Mouse (Mus musculus) cerebellum, adult 11 months (tissue): ENCODE results near the gene Gm13277.
"Not testable (repeated sequence)": the region's sequence is repeated elsewhere in the genome, so short reads cannot be mapped to it uniquely, and the experiment has no call there.

Experiments
- DNase-seq: peaks from one replicate; pipeline ENCODE4 v3.0.0; 2022

Gene Gm13277

DNA sequence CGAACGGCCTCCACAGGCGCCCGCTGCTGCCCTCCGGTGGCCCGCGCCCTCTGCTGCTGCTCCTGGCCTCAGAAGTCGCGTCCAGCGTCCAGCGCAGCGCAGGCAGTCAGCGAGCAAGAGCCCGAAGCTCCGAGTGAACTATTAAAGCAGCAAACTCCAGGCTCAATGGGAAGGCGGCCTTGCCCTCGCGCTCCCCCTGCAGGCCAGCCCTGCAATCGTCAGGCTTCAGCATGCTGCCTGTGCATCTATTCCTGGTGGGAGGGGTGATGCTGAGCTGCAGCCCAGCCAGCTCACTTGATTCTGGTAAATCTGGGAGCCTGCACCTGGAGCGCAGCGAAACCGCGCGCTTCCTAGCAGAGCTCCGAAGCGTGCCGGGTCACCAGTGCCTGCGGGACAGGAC, at the start of gene Gm13277:
Gene Gm13277 (plus strand): TSS at position 231 of the 400 bp plus-strand sequence.
- peak; percentile 61 for DNase-seq

DNA sequence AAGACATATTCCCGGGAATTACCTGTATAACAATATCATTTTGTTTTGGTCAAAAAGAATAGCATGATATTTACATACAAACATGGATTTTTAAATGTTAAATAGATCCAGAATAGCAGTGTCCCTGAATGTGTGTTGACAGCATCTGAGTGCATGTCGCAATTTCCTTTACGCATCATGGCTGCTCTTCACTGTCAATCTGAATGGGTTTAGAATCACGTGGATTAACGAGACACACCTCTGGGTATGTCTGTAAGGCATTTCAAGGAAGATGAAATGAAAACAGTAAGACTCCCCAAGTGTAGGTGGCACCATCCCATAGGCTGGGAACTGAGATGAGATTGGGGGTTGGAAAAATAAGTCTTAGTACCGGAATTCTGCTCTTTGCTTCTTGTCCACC, 49.4 kb upstream of the Gm13277 start:
- DNase-seq = no peak

DNA sequence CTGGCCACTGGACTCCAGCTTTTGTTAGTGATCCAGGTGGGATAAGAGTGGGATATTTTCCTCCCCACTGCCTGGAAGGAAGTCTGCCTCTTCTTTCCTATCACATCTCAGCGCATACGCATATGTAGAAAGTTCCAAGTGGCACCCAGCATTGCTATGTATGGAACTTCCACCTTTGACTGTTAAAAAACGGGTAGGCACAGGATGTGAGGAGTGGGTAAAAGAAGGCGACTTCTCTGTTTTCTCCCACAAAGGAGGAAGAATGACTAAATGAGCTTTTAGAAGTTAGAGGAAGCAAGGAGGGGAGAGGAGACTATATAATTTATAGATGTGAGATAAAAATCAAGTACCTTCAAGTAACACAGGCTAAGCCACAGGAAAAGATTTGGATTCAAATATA, 47.0 kb upstream of the Gm13277 start:
- DNase-seq = no peak

DNA sequence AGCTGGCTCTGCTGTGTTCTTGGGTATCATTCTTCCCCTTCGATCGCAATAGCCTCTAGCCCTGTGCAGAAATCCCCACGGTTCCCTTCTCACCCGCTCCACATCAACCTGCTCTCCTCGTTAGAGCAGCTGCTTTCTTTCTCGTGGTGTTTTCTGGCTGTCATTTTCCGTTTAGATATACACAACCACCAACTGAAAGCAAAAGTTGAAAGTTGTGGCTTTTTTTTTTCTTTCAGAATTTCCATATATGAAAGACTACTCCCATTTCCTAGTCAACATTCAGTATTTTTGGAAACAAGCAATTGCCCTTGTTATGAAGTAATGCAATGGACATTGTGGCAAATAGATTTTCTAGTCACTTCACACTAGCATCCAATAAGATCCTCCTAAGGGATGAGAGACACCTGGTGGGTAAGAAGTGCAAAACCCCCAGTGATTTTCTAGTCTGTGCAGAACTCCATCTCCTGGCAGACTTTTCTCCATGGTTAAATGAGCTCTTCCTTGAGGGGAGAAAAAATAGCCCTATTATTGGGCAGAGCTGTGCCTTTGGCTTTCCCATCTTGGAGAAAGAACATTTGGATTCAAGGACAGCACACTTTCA, 45.6 kb upstream of the Gm13277 start:
- DNase-seq = no peak

DNA sequence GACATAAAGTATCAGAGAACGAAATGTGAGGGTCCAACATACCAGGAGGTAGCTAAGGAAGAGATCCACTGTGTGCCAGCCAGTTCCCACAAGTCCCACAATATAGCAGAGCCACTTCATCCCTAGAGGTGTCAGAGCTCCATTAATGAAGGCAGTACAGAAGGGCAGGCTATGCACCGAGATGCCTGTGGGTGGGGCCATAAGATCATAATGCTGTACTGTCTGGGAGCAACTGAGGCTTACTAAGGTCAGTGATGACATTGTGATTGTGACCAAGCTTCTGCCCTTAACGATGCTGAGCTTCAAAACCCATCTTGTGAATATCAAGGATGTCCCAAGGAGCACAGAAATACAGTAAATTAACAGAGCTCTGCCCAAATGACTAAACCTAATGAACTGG, 44.2 kb upstream of the Gm13277 start:
- no peak for DNase-seq

DNA sequence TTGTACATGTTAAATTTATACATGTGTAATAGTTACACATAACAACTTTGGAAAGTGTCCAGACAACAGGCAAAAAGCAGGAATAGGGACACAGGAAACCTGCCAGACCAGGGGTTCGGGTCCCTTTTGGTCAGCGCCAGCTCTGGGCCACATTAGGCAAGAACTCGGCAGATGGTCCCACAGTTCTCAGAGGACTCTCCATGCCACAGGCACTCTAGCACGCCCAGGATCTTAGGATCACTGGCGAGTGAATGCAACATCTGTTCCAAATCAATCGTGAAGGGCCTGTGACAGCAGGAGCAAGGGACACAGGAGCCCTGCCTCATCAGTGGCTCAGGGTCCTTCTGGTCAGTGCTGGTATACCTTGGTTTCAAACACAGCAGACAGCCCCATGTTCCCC, 38.5 kb upstream of the Gm13277 start:
- DNase-seq = no peak

DNA sequence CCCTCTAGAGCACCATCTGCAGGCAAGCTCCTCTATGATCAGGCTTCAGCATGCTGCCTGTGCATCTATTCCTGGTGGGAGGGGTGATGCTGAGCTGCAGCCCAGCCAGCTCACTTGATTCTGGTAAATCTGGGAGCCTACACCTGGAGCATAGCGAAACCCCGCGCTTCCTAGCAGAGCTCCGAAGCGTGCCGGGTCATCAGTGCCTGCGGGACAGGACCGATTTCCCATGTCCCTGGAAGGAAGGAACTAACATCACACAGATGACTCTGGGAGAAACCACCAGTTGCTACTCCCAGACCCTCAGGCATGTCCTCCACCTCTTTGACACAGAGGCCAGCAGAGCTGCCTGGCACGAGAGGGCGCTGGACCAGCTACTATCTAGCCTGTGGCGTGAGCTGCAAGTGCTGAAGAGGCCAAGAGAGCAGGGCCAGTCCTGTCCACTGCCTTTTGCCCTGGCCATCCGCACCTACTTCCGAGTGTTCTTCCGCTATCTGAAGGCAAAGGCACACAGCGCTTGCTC, 33.6 kb upstream of the Gm13277 start, which contains the start of gene Gm13271:
Gene Gm13271 (plus strand): TSS at position 51 of the 523 bp plus-strand sequence.
- DNase-seq = peak; percentile 82

DNA sequence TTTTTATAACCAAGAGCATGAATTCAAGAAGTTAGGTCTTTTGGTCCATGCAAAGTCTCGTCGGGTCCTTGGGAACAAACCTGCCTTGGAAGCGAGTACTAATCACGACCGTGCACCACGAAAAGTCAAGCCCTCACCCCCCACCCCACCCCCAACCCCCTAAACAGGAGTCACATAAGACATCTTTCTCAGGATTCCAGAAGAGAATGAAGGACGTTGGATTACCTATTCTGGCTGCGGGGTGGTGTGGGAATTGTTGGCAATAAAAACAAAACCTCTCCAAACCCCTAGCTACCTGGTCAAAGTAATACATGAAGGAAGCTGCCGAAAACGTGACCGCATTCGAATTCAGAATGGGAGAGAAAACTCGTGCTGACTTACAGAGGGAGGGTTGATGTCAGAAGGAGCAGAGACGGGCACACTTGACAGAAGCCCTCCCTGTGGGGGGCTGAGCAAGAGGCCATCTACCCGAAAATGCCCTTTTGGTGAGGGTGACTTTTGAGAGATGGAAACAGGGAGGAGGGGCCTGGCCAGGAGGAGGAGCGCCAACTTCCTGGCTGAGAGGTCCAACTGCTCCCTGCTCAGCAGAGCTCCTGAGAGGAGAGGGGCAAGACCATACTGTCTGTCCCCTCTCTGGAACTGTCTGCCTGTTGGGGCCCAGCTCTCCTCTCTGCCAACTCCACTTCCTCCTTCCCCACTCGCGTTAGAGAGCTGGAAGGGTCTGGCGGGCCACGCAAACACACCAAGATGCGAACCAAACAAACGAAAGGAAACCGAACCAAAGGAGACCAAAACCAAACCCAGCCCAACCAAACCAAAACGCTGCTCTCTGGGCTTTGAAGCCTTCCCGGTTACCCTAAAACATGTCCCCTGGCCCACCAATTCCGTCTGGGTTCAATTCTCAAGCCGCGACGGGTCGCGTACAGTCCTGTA, 31.6 kb upstream of the Gm13277 start:
- DNase-seq = not testable (repeated sequence)

DNA sequence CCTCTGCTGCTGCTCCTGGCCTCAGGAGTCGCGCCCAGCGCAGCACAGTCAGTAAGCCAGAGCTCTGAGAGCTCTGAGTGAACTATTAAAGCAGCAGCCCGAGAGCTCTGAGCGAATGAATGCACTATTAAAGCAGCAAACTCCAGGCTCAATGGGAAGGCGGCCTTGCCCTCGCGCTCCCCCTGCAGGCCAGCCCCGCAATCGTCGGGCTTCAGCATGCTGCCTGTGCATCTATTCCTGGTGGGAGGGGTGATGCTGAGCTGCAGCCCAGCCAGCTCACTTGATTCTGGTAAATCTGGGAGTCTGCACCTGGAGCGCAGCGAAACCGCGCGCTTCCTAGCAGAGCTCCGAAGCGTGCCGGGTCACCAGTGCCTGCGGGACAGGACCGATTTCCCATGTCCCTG, 30.8 kb upstream of the Gm13277 start:
- DNase-seq = peak; percentile 93

DNA sequence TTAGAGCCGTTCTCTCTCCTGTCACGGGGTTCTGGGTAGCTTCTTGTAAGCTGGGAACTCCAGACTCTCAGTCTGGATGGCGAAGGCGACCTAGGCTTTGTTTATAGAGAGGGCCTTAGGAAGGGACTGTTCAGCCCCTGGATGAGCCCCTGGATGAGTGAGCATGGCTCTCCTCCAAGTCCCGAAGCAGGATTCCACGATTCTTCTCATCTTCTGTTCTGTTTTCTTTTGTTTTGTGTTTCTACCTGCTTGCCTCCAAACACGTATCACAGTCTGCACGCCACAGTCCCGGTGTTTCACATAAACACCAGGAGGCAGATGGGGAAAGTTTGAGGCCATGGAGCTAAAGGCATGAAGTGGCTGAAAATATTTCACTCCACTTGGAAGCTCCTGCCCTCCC, 29.7 kb upstream of the Gm13277 start:
- peak; percentile 33 for DNase-seq

DNA sequence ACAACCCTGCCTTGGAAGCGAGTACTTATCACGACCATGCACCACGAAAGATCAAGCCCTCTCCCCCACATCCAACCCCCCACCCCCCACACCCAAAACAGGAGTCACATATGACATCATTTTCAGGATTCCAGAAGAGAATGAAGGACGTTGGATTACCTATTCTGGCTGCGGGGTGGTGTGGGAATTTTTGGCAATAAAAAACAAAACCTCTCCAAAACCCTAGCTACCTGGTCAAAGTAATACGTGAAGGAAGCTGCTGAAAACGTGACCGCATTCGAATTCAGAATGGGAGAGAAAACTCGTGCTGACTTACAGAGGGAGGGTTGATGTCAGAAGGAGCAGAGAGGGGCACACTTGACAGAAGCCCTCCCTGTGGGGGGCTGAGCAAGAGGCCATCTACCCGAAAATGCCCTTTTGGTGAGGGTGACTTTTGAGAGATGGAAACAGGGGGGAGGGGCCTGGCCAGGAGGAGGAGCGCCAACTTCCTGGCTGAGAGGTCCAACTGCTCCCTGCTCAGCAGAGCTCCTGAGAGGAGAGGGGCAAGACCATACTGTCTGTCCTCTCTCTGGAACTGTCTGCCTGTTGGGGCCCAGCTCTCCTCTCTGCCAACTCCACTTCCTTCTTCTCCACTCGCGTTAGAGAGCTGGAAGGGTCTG, 28.7 kb upstream of the Gm13277 start, which contains the start of gene Gm13283:
Gene Gm13283 (plus strand): TSS at position 510 of the 659 bp plus-strand sequence.
- peak; percentile 60 for DNase-seq

DNA sequence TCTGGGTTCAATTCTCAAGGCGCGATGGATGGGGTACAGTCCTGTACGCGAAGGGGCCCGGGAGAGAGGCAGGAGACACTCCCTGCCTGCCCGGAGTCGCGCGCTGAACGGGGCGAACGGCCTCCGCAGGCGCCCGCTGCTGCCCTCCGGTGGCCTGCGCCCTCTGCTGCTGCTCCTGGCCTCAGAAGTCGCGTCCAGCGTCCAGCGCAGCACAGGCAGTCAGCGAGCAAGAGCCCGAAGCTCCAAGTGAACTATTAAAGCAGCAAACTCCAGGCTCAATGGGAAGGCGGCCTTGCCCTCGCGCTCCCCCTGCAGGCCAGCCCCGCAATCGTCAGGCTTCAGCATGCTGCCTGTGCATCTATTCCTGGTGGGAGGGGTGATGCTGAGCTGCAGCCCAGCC, 28.0 kb upstream of the Gm13277 start:
- DNase-seq = peak; percentile 66

DNA sequence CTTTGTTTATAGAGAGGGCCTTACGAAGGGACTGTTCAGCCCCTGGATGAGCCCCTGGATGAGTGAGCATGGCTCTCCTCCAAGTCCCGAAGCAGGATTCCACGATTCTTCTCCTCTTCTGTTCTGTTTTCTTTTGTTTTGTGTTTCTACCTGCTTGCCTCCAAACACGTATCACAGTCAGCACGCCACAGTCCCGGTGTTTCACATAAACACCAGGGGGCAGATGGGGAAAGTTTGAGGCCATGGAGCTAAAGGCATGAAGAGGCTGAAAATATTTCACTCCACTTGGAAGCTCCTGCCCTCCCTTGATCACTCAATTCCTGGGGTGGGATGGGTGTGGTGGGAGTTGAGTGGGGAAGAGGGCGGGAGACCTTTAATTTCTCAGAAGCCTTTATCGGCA, 26.7 kb upstream of the Gm13277 start:
- DNase-seq = peak; percentile 78

DNA sequence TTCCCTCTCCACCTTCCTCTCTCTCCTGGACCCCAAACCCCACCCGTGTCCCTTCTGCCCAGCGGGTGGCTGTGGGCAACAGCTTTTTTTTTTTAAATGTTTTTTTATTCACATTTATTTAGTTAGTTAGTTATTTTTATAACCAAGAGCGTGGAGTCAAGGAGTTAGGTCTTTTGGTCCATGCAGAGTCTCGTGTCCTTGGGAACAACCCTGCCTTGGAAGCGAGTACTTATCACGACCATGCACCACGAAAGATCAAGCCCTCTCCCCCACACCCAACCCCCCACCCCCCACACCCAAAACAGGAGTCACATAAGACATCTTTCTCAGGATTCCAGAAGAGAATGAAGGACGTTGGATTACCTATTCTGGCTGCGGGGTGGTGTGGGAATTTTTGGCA, 26.1 kb upstream of the Gm13277 start:
- DNase-seq = not testable (repeated sequence)

DNA sequence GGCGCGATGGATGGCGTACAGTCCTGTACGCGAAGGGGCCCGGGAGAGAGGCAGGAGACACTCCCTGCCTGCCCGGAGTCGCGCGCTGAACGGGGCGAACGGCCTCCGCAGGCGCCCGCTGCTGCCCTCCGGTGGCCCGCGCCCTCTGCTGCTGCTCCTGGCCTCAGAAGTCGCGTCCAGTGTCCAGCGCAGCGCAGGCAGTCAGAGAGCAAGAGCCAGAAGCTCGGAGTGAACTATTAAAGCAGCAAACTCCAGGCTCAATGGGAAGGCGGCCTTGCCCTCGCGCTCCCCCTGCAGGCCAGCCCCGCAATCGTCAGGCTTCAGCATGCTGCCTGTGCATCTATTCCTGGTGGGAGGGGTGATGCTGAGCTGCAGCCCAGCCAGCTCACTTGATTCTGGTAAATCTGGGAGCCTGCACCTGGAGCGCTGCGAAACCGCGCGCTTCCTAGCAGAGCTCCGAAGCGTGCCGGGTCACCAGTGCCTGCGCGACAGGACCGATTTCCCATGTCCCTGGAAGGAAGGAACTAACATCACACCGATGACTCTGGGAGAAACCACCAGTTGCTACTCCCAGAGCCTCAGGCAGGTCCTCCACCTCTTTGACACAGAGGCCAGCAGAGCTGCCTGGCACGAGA, 24.9 kb upstream of the Gm13277 start:
- DNase-seq = peak; percentile 42

DNA sequence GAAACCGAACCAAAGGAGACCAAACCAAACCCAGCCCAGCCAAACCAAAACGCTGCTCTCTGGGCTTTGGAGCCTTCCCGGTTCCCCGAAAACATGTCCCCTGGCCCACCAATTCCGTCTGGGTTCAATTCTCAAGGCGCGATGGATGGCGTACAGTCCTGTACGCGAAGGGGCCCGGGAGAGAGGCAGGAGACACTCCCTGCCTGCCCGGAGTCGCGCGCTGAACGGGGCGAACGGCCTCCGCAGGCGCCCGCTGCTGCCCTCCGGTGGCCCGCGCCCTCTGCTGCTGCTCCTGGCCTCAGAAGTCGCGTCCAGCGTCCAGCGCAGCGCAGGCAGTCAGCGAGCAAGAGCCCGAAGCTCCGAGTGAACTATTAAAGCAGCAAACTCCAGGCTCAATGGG, 14.9 kb upstream of the Gm13277 start, which contains the start of gene Gm13290:
Gene Gm13290 (plus strand): TSS at position 301 of the 400 bp plus-strand sequence.
- DNase-seq = not testable (repeated sequence)

DNA sequence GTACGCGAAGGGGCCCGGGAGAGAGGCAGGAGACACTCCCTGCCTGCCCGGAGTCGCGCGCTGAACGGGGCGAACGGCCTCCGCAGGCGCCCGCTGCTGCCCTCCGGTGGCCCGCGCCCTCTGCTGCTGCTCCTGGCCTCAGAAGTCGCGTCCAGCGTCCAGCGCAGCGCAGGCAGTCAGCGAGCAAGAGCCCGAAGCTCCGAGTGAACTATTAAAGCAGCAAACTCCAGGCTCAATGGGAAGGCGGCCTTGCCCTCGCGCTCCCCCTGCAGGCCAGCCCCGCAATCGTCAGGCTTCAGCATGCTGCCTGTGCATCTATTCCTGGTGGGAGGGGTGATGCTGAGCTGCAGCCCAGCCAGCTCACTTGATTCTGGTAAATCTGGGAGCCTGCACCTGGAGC, 11.8 kb upstream of the Gm13277 start, which contains the start of gene Gm13289:
Gene Gm13289 (plus strand): TSS at position 301 of the 400 bp plus-strand sequence.
- DNase-seq = not testable (repeated sequence)

DNA sequence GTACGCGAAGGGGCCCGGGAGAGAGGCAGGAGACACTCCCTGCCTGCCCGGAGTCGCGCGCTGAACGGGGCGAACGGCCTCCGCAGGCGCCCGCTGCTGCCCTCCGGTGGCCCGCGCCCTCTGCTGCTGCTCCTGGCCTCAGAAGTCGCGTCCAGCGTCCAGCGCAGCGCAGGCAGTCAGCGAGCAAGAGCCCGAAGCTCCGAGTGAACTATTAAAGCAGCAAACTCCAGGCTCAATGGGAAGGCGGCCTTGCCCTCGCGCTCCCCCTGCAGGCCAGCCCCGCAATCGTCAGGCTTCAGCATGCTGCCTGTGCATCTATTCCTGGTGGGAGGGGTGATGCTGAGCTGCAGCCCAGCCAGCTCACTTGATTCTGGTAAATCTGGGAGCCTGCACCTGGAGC, 8.9 kb upstream of the Gm13277 start, which contains the start of gene Gm13272:
Gene Gm13272 (plus strand): TSS at position 301 of the 400 bp plus-strand sequence.
- DNase-seq = not testable (repeated sequence)

DNA sequence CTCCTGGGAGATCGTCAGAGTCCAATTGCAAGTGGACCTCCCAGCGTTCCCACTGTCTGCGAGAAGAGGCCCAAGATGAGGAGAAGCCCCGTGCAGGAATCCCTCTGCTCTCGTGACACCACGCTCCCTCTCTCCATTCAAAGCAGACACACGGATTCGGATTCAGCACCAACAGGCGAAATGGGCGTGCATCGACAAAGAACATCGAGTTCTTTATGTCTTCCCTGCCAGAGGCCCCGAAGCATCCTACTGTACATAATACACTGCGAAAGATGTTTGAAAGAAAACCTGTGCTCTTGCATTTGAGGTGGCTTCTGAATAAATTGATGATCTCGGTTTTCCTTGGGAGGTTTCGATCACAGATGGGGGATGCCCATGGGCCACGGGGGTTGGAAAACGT, 8.1 kb upstream of the Gm13277 start:
- DNase-seq = not testable (repeated sequence)

DNA sequence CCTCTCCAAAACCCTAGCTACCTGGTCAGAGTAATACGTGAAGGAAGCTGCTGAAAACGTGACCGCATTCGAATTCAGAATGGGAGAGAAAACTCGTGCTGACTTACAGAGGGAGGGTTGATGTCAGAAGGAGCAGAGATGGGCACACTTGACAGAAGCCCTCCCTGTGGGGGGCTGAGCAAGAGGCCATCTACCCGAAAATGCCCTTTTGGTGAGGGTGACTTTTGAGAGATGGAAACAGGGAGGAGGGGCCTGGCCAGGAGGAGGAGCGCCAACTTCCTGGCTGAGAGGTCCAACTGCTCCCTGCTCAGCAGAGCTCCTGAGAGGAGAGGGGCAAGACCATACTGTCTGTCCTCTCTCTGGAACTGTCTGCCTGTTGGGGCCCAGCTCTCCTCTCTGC, 6.6 kb upstream of the Gm13277 start, which contains the start of gene Ifnz:
Gene Ifnz (plus strand): TSS at position 301 of the 400 bp plus-strand sequence.
- DNase-seq = not testable (repeated sequence)

DNA sequence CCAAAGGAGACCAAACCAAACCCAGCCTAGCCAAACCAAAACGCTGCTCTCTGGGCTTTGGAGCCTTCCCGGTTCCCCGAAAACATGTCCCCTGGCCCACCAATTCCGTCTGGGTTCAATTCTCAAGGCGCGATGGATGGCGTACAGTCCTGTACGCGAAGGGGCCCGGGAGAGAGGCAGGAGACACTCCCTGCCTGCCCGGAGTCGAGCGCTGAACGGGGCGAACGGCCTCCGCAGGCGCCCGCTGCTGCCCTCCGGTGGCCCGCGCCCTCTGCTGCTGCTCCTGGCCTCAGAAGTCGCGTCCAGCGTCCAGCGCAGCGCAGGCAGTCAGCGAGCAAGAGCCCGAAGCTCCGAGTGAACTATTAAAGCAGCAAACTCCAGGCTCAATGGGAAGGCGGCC, 6.1 kb upstream of the Gm13277 start:
- not testable (repeated sequence) for DNase-seq

DNA sequence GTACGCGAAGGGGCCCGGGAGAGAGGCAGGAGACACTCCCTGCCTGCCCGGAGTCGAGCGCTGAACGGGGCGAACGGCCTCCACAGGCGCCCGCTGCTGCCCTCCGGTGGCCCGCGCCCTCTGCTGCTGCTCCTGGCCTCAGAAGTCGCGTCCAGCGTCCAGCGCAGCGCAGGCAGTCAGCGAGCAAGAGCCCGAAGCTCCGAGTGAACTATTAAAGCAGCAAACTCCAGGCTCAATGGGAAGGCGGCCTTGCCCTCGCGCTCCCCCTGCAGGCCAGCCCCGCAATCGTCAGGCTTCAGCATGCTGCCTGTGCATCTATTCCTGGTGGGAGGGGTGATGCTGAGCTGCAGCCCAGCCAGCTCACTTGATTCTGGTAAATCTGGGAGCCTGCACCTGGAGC, 3.0 kb upstream of the Gm13277 start, which contains the start of gene Gm13276:
Gene Gm13276 (plus strand): TSS at position 301 of the 400 bp plus-strand sequence.
- not testable (repeated sequence) for DNase-seq
